Mouse (Mus musculus) adrenal gland, adult 2 months (tissue): Measurements from ENCODE around the gene Edc3. TPM values are rescaled to one million over a fixed set of nuclear protein-coding genes. Genes with fewer than 3 reads are reported as not detected.
"Not testable (repeated sequence)": the region's sequence is repeated elsewhere in the genome, so short reads cannot be mapped to it uniquely, and the experiment has no call there.

Source experiments
- DNase-seq: peaks from one replicate; pipeline ENCODE4 v3.0.0; 2021
- polyA plus RNA-seq: library from polyadenylated mRNA; depleted of rRNA; stranded (reverse); fragments of >200 nt; gene quantifications from 2 replicates; pipeline ENCODE4 v1.2.3, GENCODE M21; 2012
- total RNA-seq, 2 experiments: library from RNA; stranded (reverse); gene quantifications; 2 replicates each; pipeline ENCODE4 v1.2.3; 2021

The Edc3 gene
- total and polyA plus RNA-seq, 3 experiments: 5.5 to 7.8 (median 7.6) TPM

DNA sequence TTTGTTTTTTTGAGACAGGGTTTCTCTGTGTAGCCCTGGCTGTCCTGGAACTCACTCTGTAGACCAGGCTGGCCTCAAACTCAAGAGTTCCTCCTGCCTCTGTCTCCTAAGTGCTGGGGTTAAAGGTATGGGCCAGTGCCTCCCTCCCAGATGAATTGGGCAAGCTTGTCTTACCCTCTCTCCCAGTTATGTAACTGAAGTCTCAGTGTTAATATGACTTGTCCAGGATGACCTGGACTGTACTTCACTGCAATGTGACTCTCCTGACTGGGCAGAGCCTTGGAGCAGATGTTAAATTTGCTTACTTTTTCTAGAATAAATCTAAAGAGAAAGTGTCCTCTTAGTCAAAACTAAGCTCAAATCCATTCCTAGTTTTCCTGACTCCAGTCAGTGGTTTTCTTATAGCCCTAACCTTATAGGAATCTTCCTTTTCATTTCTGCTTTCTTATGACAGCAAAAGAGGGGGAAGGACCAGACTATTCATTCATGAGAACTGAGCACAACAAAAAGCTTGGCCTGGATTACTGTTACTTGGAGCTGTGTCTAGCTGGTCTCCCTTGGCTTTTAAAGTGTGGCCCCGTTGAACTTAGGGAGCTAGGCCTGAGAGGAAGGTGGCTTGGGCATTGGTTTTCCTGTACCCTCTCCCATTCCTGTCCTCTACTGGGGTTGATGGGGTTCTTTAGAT is 9.7 kb upstream of the Edc3 start:
- no peak for DNase-seq

DNA sequence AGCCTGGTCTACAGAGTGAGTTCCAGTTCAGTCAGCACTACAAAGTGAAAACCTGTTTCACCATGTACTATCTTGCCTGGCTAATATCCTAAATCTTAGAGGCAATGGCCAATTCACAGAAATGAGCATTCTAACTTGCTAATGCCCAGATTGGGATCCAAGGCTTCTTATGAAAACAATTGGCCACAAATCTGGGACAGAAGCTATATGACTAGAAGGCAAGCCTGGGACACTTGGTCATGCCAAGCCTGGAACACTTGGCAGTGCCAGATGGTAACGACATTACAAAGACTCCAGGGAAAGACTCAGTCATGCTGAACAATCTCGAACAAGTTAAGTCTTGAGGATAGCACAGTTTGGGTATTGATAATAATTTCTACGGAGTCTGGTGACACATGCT is 1.8 kb upstream of the Edc3 start:
- no peak for DNase-seq

DNA sequence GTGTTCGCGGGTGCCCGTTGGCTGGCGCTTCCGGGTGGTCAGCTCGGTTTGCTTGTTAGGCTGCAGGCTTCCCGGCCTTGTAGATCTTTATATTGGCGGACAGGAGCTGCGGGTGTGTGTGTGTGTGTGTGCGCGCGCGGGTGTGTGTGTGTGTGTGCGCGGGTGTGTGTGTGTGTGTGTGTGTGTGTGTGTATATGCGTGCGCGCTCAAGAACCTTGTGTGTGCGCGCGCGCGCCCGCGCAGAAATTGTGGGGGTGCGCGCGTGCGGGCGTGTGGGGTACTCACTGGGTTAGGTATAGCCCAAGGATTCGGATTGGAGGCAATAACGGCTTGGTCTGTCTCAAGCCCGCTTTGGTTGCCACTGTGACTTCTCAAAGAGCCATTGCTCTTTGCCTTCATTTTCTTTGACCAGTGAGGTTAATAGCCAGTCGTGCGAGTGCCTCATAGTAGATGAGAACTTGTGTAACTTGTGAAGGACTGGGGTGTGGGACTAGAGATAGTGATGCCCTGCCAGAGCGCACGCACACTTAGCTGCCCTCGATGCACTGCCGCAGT is 457 bp downstream of the Edc3 start:
- DNase-seq: peak; percentile 41

DNA sequence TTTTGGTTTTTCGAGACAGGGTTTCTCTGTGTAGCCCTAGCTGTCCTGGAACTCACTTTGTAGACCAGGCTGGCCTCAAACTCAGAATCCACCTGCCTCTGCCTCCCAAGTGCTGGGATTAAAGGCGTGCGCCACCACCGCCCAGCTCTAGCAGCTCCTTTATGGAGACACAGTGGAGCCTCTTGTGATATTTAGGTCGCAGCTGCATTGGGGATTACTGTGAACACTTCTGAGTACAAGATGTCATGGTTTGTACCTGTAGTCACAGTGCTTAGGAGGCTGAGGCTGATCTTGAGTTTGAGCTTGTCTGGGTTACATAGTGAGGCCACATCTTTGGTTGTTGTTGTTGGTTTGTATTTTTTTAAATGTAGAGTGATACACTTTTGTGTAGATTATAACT is 1.9 kb downstream of the Edc3 start:
- not testable (repeated sequence) for DNase-seq

DNA sequence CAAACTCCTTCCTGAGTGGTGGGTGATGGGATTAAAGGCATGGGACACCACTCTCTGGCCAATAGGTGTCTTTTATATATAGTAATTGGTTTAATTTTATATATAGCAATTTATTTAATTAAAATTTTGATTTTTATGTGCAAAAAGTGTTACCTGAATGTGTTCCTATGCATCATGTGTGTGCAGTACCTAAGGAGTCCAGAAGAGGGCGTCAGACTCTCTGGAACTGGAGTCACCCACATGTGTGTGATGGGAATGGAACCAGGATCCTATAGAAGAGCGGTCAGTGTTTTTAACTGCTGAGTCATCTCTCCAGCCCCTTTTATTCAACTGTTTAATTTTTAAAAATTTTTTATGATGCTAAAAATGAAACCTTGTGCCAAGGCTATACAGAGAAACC is 3.9 kb downstream of the Edc3 start:
- no peak for DNase-seq

DNA sequence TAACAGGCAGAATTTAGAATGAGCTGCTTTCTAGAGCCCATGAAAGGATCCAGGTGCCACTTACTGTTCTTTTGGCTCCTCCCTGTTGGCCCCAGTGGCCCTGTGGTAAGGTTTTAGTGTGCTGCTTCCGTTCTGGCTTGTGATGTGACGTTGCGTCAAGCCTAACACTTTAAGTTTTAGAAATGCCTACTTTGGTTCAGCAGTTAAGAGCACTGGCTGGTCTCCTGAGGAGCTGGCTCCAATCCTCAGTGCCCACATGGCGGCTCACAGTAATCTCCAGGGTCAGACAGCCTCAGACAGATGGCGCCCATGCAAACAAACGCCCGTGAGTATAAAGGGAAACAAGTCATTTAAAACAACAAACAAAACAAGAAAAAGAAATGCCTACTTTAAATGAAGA is 10.1 kb downstream of the Edc3 start:
- peak; percentile 17 for DNase-seq

DNA sequence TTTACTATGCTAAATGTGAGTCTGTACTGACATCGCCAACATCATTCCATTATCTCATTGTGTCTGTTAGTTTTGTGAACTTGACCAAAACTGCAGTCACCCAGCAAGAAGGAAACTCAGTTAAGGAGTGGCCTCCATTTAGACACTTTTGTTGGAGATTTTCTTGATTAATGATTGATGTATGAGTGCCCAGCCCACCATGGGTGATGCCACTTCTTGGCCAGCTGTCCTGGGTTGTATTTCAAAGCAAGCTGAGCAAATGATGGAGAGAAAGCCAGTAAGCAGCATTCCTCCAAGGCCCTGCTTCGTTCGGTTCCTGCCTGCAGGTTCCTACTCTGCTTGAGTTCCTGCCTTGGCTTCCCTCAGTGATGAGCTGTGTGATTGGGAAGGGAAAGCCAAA is 12.4 kb downstream of the Edc3 start:
- DNase-seq: no peak

DNA sequence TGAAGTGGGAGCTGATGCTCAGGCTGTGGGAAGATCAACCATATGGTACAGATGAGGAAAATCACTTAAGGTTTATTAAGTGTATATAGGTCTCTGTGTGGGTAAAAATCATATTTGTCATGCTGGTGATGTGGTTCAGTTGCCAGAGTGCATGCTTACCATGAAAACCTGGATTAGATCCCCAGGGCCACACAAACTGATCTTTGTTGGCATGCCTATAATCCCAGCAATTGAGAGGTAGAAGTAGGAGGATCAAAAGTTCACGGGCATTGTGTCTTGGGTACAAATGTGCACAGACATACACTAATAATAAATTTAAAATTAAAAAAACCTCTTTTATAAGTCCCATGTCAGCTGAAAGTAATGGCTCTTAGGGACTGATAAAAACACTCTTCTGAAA is 14.0 kb downstream of the Edc3 start:
- DNase-seq: no peak

DNA sequence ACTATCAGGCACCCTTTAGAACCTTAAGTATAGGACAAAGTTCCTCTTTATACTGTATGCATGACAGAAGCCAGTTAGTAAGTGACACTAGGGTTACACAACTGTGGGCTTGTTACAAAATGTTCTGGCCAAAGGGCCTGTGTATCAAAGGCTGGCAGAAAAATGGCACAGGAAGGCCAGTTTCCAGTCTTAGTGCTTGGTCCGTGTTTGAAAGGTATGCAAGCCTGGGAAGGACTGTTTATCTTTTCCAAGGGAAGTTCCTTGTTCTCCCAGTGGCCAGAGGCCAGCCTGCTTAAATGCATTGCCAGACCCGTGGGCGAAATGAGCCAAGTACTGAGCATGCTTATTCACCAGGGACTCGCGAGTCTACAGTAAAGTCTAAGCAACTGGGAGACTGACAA is 15.0 kb downstream of the Edc3 start:
- peak; percentile 60 for DNase-seq

DNA sequence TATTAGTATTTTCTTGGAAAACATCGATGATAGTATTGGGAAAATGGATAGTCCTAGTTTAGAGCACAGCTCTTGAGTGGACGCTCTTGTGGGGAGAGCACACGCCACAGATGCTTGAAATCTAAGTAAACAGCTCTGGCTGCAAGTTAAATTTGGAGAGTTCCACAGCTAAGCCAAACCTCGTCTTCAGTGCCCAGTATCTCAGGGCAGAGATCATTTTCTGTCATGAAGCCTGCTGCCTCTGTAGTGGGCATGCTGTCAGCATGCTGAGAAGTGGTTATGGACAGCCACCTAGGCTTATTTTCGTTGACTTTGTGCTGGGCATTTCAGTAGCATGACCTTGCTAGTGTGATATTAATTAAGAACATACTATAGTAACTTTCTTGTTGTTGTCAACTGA is 15.5 kb downstream of the Edc3 start:
- DNase-seq: no peak

DNA sequence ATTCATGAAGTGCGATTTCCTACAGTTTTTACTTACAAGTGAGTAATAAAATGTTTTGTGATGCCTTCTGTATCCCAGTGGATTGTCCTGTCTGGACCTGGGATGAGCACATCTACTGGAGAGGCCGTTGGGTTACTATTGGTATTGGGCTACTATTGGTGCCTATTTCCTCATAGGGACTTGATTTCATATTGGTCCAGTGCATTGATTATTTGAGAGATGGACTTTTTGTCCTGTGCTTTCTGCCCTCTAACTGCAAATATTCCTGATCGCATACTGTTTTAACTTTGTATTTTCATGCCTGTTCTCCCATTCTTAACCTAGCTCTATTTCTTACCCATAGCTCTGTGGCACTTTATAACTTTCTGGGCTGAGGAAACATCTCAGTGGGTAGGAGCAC is 16.4 kb downstream of the Edc3 start:
- no peak for DNase-seq

DNA sequence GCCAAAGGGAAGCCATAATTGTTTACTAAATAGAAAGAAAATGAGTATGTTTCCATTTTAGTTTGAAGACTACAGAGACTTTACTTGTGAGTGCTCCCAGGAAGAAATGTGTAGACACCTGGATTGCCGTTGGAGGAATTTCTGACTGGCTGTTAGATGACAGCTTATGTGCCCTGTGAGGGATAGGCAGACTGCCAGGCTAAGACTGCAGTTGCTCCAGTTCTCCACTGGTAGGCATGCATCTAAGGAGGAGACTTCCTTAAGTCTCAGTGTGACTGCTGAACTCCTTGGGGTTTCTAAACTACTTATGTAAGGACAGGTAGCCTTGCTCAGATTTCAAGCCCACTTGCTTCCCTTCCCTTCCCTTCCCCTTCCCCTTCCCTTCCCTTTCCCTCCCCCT is 20.0 kb downstream of the Edc3 start:
- DNase-seq: no peak

DNA sequence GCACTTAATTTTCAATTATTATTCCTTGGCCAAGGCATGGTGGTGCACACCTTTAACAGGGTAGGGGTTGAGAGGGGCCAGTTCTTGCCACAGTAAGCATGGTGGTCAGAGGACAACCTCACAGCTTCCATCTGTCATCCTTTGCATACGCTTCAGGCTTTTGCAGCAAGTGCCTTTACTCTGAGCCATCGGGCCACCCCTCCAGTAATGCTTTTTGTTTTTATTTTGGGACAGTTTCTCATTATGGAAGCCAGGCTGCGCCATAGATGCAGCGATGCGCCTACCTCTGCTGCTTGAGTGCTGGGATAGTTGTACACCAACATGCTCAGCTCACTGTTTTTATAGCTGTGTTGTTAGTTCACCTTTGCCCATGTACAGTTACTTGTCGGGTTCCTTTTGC is 25.3 kb downstream of the Edc3 start:
- no peak for DNase-seq

DNA sequence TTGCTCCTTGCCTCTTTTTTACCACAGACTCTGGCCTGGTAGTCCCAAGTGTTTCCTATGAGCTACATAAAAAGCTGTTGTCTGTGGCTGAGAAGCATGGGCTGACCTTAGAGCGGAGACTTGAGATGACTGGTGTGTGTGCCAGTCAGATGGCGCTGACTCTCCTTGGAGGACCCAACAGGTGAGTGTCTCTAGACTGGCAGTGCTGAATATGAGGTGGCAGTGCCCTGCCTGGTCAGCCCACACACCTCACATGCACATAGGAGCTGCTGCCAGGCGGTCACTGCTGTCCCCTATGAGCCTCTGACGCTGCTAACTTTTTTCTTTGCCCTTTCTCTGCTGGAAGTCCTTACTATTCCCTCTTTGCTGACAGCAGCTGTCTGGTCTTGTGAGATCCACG is 31.5 kb downstream of the Edc3 start:
- DNase-seq: no peak

DNA sequence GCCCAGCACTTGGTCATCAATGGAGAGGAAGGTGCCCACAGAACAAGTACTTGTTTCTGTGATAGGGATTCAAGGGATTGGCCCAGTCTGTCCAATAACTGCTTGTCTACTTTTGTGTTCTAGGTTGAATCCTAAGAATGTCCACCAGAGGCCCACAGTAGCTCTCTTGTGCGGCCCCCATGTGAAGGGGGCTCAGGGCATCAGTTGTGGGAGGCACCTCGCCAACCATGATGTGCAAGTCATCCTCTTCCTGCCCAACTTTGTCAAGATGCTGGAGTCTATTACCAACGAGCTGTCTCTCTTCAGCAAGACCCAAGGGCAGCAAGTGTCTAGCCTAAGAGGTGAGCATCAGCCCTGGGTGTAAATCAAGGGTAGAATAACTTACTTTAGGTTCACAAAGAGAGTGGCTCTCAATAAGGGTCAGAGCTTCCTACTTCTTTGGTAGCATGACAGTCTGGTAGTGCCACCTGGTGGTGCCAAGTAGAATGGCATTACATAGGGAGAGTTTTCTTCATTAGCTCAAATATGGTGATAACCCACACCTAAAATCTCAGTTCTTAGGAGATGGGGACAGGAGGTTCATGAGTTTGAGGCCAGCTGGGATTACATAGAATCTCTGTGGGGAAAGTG is 36.2 kb downstream of the Edc3 start:
- peak; percentile 48 for DNase-seq

DNA sequence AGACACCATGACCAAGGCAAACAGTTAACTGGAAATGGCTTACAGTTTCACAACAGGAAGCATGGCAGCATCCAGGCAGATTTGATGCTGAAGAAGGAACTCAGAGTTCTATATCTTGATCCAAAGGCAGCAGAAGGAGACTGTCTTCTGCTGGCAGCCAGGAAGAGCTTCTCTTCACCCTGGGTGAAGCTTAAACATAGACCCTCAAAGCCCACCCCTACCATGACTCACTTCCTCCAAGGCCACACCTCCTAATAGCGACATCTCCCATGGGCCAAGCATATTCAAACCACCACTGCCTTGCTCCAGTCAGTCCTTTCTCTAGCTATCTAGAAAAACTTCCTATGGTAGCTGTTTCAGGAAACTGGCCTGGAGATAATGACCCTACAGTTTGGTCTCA is 38.7 kb downstream of the Edc3 start:
- DNase-seq: no peak

DNA sequence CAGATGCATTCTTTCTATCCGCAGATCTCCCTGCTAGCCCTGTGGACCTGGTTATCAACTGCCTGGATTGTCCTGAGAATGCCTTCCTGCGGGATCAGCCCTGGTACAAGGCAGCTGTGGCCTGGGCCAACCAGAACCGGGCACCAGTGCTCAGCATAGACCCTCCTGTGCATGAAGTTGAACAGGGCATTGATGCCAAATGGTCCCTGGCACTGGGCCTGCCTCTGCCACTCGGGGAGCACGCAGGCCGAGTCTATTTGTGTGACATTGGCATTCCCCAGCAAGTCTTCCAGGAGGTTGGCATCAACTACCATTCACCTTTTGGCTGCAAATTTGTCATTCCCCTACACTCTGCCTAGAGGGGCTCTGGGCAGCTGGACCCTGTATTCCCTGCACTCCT is 39.8 kb downstream of the Edc3 start:
- DNase-seq: no peak

DNA sequence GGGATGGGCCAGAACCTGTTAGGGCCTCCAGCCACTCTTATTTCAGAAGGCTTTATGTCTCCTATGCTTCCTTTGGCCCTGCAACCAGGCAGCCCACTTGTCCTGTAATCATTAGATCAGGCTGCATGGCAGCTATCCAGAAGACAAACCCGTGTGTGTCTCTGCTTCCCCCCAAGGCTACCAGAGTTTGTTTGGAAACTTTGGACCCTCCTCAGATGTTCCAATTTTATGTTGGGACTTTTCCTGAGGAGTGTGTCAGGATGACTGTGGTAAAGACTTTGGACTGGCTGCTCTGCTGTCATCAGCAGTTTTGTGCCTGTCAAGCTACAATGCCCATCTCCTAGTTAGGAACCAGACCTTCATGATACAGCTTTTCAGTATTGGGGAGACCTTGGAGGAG is 40.5 kb downstream of the Edc3 start:
- no peak for DNase-seq

DNA sequence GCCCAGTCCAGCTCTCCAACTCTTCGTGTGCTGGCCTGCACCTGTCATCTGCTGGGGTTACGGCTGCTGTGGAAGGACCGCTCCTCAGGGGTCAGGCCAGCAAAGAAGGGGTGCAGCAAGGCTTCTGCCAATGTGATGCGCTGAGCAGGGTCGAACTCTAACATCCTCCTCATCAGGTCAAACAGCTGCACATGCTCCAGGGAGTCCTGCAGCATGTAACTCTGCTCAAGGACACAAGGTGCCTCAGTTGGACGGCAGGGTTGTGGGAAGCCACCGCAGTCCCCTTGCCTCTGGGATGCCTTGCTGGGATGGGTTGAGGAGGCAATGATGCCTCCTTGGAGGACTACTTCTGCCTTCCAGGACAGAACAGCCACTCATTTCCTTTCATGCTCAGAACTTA is 42.6 kb downstream of the Edc3 start:
- DNase-seq: no peak

DNA sequence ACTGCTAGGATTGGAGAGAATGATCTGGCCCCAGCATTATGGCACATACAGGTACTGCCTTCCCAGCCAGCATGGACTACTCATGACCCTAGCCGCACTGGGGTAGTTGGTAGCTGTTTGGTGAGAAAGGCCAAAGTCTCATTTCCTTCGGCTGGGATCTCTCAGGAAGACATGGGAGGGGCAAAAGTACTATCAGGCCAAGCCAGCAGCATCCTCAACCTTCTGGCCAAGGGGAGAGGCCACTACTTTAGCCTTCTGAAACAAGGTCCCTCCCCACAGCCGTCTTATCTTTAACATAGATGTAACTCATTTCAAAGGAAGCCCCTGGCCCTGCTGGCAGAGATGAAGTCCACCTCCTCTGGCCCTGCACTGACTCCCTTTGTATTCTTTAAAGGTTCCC is 49.2 kb downstream of the Edc3 start:
- no peak for DNase-seq

DNA sequence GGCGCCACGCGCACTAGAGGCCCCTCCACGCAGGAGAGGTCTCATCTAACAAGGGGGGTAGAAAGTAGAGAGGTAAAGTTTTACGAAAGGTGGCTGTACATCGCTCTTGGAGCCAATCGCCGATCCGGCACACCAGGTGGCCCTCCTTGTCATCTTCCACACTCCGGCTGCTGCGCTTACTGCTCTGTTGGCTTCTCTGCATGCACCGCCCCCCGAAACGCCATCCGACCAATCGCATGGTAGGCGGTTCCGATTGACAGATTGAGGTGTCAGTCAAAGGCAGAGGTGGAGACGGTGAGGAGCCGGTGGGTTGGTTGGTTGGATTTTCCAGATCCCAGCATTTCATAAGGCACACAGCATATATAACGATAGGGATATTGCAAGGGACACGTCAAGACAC is 50.2 kb downstream of the Edc3 start:
- DNase-seq: no peak

DNA sequence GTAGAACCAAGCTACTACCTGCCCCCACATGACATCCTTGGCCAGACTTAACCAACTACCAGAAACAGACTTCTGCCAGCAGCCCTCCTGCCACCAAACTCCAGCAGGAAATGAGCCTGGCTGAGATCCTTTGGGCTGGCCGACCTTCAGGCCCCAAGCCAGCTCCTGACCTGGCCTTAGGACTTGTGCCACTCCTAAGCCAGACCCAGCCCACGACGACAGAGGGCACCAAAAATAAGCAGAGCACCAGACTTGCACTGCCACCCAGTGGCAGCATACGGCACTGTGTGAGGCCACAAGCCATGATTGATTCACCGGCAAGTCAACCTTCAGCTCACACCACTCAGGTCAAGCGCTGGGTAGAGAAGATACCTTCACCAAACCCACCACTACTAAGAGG is 50.9 kb downstream of the Edc3 start:
- peak; percentile 91 for DNase-seq

DNA sequence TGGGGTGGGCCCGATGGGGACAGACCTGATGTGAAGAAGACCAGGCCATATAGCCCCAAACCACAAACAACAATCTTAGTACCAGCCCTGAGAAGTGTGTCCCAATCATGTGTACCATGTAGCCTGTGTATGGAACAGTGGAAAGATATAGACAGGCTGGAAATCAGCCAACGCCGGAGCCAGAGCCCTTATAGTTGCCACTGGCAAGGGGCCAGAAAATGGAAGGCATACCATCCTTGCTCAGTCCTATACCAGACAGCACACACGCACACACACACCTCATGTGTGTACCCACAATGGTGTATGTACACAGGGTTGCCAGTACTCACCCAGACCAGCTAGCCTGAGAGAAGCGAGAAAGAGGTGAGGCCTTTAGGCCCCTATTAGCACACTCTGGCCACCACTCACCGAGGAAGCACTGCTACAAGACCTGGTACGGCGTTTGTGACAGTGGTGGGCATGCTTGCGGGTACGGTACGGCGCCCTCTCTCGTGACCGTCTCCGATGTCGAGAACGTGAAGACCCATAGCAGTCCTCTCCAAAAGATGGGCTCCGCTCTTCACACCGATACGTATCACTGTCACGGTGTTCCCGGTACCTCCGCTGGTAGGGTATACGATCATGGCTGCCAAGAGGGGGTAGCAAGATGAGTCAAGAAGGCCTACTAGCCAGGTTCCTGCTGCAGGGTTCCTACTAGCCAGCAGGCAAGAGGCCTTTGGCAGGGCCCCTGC is 52.2 kb downstream of the Edc3 start:
- no peak for DNase-seq
